Comparison of ENCODE assay signal across 17 mouse cellular contexts in genomic region chr15:78483311-78483710, GRCm38 (mm10). TPM values are rescaled to one million over a fixed set of nuclear protein-coding genes. Genes with fewer than 3 reads are reported as not detected.
A peak's percentile ranks its signal among the peaks of the same experiment; 100 is the strongest.
DNase-seq lines count a peak whose midpoint lies in the region; ATAC-seq lines count a peak whose summit lies in the region.
"Had no signal": no experiment of that assay in that cellular context is flagged by ENCODE, and none has a peak within 500 bp of the region (broad histone marks: within the 10 kb centered on the region; RNA-seq: fewer than 3 reads in every experiment).

No protein-coding gene starts in this region.

- ATAC-seq in CD4-positive, CD25-positive, alpha-beta regulatory T cell, adult 4 months, result no peak
- ATAC-seq: inflammation-experienced regulatory T-cells, adult 6 months had no signal

- peak; percentile 34 to 80 for DNase-seq in adrenal gland, adult (ENCODE audit: inconsistent age in 2 of 2, low spot score in 1 of 2)
- no peak for DNase-seq in adrenal gland, postnatal 4 days (ENCODE audit: low spot score in 2 of 2)
- peak; percentile 68 for DNase-seq in 3134 (ENCODE audit: extremely low read depth, insufficient read length, low spot score)
- DNase-seq in cerebellum, adult 11-12 months, result peak; percentile 86
- DNase-seq in cerebellum, postnatal 25 days, result peak; percentile 81
- DNase-seq in kidney, postnatal 36 days, result no peak
- no peak for DNase-seq in layer of hippocampus, postnatal 10 days (ENCODE audit: low spot score in 2 of 2)
- DNase-seq: gastrocnemius, postnatal 10 days; heart, adult 2 months; kidney, adult 9 months; liver, embryonic 13.5 days; thymus, postnatal 36 days had no signal

RNA-seq across cellular contexts. Expression of gene Il2rb, which starts 11.8 kb away (rescaled TPM):
- 1 to 10 TPM in 1 of 2 experiments, under 1 TPM in 1; 0.64 to 1.3 TPM for total RNA-seq in adrenal gland, postnatal 4 days (2021)
- polyA plus RNA-seq in CD4-positive, CD25-positive, alpha-beta regulatory T cell, adult 4 months (2017; shearing (Covaris generic)), result 100 to 1,000 TPM; 529 to 771 TPM
- total RNA-seq in layer of hippocampus, postnatal 10 days (2021), result under 1 TPM in 1 of 2 experiments, not detected in 1; 0.11 TPM
- polyA plus RNA-seq: forebrain, embryonic 10.5 days; midbrain, embryonic 11.5 days had no signal

RNA-seq across cellular contexts. Expression of gene Tmprss6, which starts 14.9 kb away (rescaled TPM):
- 10 to 100 TPM in 1 of 2 experiments, 1 to 10 TPM in 1; 1.8 to 22.4 TPM for total RNA-seq in adrenal gland, postnatal 4 days (2021)
- polyA plus RNA-seq in CD4-positive, CD25-positive, alpha-beta regulatory T cell, adult 4 months (2017; shearing (Covaris generic)), result not detected
- not detected for total RNA-seq in layer of hippocampus, postnatal 10 days (2021)
- total RNA-seq: heart, adult 2 months had no signal
- polyA plus RNA-seq: heart, adult 2 months; inflammation-experienced regulatory T-cells, adult 6 months; macrophage had no signal

RNA-seq across cellular contexts. Expression of gene C1qtnf6, which starts 47.9 kb away (rescaled TPM):
- total RNA-seq in adrenal gland, postnatal 4 days (2021), result 10 to 100 TPM; 81.8 to 93.0 TPM
- 10 to 100 TPM; 10.2 to 14.3 TPM for polyA plus RNA-seq in CD4-positive, CD25-positive, alpha-beta regulatory T cell, adult 4 months (2017; shearing (Covaris generic))
- 10 to 100 TPM; 17.4 to 19.4 TPM for total RNA-seq in layer of hippocampus, postnatal 10 days (2021)

RNA-seq across cellular contexts. Expression of gene Kctd17, which starts 54.9 kb away (rescaled TPM):
- total RNA-seq in adrenal gland, postnatal 4 days (2021), result 100 to 1,000 TPM; 107 to 113 TPM
- polyA plus RNA-seq in CD4-positive, CD25-positive, alpha-beta regulatory T cell, adult 4 months (2017; shearing (Covaris generic)), result 1 to 10 TPM; 5.1 to 5.5 TPM
- 100 to 1,000 TPM; 208 to 216 TPM for total RNA-seq in layer of hippocampus, postnatal 10 days (2021)

Comparison
In these comparisons a context has a peak if more than half of its experiments do, and no peak if none do; other contexts are left out.
1. DNase-seq: peak in adrenal gland, adult (2 of 2), 3134 (single experiment), cerebellum, adult 11-12 months (single experiment) and cerebellum, postnatal 25 days (2 of 2); none in adrenal gland, postnatal 4 days (0 of 2), kidney, postnatal 36 days (0 of 2) and layer of hippocampus, postnatal 10 days (0 of 2).
2. RNA of gene C1qtnf6, which starts 47.9 kb away (total RNA-seq): 81.8 to 93.0 TPM in adrenal gland, postnatal 4 days; 17.4 to 19.4 TPM in layer of hippocampus, postnatal 10 days; every median in the first group is over 4 times any median in the second.